Mouse (Mus musculus): ENCODE measurements around the gene Kcnn1.

Gene Kcnn1

DNA sequence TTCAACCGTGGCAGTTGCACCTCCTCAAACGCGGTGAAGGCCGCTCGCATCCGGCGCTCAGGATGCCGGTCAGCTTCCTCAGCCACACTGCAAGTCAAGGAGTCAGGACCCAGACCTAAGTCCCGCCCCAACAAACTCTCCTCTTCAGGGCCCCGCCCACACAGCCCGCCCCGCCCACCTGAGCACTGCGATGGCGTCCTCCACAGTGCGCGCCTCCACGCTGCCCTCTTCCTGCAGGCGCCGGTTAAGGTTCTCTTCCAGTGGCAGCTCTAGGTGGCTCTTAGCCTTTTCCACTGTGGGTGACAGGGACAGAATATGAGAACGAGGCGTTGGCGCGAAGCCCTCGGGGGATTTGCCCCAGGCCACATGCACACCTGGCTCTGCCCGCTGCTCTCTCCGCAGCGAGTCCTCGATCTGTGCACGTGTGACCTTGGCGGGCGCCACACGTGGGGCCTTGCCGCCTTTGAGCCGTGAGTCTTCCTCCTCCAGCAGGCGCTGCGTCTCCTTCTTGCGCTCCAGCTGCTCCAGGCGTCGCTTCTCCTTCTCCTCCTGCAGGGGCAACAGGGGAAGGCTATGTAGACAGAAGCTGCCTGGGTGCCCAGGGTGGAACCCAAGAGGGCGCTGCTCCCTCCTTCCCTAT is 5.6 kb upstream of the Kcnn1 start:
- DNase-seq (ENCODE audit: extremely low spot score, low read depth, low spot score): no peak

DNA sequence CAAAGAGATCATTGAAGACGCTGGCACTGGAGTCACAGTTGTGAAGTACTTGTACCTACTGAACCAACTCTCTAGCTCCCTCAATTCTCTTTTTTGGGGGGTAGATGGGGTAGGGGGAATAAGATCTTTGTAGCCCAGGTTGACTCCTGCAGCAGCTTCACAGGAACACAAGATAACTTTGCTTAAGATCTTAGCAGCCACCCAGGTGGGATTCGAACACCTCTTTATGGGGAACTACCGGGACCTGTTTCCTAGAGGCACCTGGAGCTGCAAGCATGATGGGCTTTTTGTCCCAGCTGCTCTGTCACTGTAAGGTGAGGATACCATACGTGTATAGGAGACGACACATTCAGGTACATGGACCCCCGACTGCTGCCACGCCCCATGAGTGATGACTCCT is 3.5 kb upstream of the Kcnn1 start:
- no peak for DNase-seq (ENCODE audit: extremely low spot score, low read depth, low spot score)

DNA sequence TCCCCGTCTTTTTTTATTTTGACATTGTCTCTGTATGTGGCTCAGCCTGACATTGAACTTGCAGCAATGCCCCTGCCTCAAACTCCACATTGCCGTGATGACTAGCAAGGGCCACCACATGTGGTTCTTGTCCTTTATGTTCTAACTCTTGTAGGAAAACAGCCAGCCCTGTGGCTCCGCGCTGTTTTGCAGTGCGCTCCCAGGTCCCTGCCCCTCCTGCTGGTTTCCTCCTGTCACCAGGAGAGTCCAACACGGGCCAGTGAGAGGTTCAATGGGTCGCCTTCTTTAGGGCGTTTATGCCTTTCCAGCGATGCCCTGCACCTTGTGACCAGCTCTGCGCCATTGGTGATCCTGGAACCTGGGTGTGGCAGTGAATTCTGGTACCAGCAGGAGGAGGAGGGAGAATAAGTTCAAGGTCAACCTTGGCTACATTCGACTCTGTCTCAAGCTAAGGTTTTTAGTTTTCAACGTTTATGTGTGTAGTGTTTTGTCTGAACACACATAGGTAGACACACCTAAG is 3.0 kb upstream of the Kcnn1 start:
- DNase-seq (ENCODE audit: extremely low spot score, low read depth, low spot score): no peak

DNA sequence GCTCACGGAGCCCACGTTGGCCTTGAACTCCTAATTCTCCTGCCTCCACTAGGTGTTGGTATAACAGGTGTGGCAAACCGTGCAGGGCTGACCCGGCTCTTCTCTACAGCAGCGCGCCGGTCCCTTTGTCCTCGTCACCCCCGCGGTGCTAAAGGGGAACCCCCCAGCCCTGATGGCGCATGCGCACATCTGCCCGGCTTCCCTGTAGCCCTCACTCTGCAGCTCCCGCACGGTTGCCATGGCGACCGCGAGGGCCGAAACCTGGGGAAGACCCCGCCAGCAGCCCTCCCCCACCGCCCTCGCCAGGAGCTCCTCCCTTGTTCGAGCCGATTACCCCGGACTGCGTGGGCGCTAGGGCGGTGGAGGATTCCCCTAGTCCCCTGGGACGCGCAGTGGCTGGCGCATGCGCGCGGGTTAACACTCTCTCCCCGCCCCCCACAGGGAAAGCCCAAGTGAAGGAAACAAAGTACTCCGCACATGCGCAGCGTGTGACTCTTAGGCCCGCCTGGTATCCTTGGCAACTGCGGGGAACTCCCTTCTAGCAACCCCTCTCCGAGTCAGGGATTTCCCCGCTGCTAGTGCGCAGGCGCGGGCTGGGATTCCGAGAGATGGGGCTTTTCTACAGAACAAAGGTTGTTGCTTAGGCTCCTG is 2.4 kb upstream of the Kcnn1 start:
- DNase-seq (ENCODE audit: extremely low spot score, low read depth, low spot score): peak; percentile 99

DNA sequence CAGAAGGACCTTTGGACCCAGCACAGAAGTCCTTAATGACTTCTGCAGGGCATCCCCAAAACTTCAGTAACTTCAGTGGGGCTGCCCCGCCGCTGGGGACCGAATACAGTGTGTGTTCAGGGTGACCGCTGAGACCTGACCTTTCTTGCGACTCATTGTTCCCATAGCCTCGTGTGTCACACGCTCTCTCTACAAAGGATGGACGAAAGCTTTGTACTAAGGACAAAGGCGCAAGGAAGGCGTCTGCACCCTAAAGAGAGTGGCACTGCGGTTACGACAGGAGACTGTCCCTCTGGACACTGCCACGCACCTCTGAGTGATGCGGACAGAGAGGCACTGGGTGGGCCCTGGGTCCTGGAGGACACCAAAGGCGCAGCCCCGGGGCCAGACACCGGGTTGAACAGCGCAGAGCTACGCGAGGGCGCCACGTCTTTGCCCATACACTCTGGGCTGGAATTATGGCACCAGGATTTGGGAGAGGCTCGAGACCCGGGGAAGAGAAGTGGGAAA is 1.7 kb upstream of the Kcnn1 start:
- DNase-seq (ENCODE audit: extremely low spot score, low read depth, low spot score): no peak

DNA sequence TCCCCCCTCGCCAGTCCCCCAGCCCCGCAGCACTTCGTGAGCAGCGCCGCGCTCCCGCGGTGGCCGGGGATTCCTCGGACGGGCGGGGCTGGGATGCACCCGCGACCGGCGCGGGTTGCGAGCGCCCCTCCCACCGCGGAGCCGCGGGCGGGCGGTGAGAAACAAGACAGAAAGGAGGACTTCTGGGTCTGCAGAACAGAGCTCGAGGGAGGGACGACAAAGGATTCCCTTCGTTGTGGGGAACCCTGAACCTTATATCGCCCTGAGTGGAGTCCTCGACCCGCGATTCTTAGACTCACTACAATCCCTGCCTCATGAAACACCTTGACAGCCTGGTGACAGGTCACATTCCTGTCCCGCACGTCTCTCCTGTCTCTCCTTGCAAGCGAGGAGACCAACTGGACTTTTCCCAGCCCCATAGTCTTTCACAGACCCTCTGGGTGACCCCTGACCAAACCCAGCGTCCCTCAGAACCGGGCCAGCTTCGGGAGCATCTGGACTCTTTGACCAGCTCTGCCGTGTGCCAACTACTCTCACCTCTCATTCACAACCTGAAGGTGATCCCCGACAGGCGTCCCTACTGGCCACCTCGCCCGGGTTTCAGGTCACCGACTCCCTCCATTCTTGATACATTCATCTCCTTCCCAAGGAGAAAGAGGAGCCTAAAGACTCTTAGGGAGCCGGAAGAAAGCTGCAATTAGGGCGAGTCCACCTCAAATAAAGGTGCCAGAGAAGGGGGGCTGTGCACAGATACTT is 1.1 kb upstream of the Kcnn1 start:
- no peak for DNase-seq (ENCODE audit: extremely low spot score, low read depth, low spot score)

DNA sequence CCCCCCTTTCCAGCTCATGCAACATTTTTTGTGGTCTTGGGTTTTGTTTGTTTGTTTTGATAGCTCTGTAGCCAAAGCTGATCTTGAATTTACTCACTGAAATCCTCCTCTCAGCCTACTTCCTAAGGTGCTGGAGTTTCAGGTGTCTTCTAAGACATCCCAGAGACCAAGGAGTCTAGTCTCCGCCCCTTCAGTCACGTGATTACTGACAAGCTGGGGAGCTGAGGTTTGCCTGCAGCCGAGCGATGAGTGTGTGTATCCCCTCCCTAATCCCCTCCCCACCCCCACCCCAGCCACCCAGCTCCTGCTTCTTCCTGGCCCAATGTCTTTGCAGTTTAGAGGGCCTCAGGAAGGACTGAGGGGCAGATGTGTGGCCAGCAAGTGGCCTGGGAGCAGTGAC is 5.5 kb downstream of the Kcnn1 start:
- DNase-seq (ENCODE audit: extremely low spot score, low read depth, low spot score): no peak

DNA sequence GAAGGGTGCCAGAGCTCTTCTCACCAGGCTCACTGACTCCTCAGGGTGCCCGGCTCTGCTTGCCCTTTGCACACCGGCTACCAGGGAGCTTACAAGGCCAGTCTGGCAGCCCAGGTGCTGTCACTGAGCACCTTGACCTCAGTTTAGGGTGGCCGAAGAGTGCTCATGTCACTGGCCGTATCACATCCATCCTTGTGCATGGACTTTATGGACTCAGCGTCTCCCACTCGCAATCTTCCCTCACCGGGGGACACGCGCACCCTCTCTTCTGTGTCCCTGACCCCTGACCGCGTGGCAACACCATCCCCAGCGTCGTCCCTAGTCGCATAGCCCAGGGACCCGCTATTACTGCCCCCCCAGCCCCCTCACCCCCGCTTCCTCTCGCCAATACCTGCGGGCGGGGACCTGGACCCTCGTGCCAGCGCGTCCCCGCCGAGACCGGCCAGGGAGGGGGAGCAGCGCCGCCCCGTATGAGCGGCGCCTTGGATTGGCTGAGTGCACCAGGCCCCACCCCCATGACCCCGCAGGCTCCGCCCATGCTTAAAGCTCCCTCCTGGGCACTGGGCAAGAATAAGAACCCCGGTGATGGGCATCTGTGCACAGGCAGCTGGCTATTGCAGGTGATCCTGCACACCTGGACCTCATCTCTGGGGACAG is 6.4 kb downstream of the Kcnn1 start:
- DNase-seq (ENCODE audit: extremely low spot score, low read depth, low spot score): no peak

DNA sequence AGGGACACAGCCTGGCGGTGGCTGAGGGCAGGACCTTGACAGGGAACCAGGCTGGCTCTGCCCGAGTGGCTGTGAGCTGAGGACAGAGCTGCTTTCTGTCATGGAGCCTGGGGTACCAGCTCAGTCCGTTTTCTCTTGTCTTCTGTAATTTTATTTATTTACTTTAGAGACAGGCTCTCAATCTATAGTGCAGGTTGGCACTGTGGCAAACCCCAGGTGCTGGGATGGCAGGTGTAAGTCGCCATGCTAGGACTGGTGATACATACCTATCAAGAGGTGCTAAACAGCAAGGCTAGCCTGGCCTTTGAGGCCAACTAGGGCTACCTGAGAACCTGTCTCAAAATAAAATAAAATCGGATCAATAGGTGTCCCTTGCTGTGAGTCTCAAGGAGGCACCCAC is 7.0 kb downstream of the Kcnn1 start:
- DNase-seq (ENCODE audit: extremely low spot score, low read depth, low spot score): no peak

DNA sequence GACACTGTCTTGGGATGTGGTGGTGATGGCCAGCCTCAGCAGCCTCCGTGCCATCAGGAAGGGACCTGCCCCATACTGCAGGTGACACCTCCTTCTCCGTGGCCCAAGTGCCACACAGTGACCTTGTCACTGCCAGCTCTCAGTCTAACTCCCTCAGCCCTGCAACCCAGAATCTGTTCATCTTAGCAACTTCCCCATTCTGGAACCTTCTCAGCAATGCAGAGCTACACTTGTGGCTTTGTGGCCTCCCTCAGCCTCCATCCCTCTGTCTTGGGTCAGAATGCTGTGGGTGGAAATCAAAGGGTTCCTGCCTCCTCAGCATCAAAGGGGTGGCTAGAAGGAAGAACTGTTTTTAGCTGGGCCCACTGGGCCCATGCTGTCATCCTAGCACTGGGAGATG is 9.2 kb downstream of the Kcnn1 start:
- DNase-seq (ENCODE audit: extremely low spot score, low read depth, low spot score): no peak

DNA sequence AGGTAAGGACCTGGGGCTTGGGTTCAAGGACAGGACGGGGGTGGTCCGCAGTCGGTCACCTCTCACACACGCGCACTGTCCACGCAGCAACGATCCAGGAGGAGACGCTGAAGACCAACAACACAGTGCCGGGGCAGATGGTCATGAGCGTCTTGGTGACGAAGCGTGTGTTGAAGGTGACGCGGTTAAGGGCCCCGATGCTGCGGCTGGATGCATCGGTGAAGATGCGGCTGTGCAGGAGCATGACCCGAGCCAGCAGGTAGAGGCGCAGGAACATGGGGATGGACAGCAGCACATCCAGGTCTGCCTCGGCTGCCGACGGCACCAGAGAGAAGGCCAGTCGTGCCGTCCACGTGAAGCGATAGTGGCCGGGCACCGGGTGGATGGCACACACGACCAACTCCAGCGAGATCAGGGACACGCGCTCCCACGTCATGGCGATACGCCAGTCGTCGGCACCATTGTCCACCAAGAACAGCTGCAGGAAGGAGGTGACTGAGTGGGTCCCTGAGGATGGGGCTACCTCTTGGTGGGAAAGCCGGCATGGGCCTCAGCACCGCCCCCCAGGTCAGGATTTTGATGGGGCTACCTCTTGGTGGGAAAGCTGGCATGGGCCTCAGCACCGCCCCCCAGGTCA is 10.3 kb downstream of the Kcnn1 start:
- no peak for DNase-seq (ENCODE audit: extremely low spot score, low read depth, low spot score)

DNA sequence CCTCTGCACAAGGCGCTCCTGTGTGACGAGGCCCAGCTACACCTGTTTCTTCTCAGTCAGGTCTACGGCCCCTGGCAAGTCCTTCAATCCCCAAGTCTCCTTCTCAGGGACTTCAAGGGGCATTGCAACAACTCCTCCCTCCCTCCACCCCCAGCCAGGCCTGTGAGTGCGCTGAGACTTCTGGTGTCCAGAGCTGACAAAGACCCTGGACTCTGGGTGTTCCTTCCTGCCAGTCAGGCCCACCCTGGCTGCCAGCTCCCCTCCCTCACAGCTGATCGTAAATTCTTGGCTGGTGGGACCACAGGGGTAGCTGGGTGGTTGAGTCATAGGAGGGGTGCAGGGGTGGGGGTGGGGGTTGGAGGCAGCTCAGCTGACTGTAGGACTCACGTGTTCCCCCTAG is 11.2 kb downstream of the Kcnn1 start:
- no peak for DNase-seq (ENCODE audit: extremely low spot score, low read depth, low spot score)

DNA sequence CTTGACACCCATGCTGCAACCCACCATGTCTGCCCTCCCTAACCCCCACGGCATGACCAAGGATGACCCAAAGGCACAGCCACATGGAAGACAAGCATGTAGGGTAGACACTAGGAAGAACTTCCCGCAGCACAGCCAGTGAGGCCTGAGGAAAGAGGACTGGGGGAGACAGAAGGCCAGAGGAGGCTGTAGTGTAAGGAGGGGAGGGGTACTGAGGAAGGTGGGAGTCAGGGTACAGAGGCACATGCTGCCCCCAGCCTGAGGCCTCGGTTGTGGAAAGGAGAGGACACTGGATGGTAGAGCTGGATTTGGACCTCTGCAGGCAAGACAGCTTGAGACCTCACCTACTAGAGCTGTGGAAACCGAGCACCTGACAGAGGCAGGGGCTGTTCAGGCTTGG is 12.1 kb downstream of the Kcnn1 start:
- DNase-seq (ENCODE audit: extremely low spot score, low read depth, low spot score): no peak

DNA sequence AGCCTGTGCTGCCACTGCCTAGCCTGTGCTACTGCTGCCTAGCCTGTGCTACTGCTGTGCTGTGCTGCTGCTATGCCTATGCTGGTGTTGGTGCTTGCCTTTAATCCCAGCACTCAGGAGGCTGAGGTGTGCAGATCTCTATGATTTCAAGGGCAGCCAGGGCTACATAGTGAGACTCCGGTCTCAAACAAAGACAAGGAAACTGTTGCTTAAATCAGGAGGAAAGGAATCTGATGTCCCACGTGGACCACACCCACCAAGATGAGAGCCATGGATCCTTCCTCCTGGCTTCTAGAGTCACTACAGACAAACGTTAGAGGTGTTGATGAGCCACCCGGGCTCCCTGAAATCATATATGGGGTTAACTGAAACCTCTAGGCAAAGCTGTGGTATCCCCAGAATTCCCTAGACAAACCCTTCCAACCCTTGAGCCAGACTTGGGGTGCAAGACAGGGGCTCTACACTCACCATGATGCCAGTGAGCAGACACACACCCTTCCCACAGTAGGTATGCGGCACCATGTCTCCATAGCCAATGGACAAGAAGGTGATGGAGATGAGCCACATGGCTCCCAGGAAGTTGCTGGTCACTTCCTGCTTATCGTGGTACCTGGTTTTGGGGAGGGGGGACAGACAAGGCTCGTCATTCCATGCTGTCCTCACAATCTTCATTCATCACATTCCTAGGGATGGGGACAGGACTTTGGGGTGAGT is 12.8 kb downstream of the Kcnn1 start:
- DNase-seq (ENCODE audit: extremely low spot score, low read depth, low spot score): no peak

DNA sequence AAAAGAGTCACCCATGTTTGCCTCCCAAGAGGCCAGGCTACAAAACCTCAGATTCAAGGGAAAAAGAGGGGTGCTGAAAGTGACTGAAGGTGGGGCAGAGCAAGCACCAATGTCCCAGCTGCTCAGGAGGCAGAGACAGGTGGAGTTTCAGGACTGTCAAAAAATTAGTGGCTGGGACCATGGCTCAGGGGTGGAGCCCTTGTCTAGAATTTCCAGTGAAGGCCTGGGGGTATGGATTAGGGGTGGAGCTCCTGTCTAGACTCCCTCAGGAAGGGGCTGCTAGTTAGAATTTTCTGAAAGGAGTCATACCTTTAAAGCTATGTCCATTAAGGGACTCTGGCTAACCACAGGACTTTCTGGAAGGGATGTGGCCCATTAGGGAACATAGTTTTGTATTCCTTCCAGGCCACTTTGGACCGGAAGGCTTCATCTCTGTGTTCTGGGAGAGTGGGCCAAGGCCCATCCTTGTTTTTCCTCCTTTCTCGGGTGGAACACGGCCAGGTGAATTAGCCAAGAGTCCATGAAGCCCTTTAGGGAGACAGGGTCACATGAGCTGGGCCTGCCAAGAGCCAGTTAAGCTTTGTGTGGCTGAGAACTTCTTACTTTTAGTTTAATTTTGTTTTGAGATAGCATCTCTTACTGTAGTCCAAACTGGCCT is 13.6 kb downstream of the Kcnn1 start:
- no peak for DNase-seq (ENCODE audit: extremely low spot score, low read depth, low spot score)

DNA sequence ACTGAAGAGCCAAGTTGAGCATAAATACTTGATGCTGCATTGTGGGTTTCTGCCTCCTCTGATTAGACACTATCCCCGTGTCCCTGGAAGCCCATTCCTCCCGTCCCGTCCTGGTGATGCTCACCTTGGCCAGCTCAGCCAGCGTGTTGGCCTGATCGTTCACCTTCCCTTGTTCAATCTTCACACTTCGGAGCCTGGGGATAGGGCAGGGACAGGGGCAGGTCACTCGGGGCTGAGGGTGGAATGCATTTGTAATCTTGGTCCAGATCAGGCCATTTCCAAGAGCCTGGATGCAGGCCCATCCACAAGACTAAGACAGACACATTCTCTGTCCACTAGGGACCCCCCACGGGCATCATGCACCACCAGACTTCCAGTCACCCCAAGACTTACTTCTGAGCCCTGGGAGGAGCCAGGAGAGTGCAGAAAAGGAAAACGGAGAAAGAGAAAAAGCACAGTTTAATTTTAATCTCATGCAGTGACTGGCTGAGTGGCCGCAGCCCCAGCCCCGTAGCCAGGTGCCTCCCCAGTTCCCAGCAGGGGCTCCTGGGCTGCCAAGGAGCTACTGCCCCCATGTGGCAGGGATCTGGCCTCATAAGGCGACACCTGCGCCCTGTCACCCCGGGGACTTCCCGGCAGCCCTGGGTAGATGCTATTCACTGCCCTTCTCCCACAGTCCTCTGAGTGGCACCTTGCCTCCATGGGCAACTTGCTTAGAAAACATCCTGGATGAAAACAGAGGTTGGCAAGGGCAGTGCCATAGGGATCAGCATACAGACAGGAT is 16.5 kb downstream of the Kcnn1 start:
- no peak for DNase-seq (ENCODE audit: extremely low spot score, low read depth, low spot score)

DNA sequence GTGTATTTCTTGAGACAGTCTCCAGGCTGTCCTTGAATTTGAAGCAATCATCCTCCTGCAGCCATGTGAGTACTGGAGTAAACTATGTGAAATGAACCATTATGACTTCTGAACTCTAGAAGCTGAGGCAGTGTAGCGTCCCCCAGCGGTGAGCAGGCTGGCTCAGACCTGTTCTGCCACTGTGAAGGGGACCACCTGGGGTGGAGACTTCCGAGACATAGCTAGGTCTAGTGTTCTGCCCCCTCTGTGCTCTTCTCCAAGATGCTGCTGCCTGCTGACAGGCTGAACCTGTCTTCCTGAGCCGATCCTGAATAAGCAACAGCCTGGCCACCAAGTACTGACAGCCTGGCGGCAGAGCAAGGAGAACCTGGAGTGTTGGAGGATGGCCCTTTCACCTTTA is 17.9 kb downstream of the Kcnn1 start:
- DNase-seq (ENCODE audit: extremely low spot score, low read depth, low spot score): no peak

DNA sequence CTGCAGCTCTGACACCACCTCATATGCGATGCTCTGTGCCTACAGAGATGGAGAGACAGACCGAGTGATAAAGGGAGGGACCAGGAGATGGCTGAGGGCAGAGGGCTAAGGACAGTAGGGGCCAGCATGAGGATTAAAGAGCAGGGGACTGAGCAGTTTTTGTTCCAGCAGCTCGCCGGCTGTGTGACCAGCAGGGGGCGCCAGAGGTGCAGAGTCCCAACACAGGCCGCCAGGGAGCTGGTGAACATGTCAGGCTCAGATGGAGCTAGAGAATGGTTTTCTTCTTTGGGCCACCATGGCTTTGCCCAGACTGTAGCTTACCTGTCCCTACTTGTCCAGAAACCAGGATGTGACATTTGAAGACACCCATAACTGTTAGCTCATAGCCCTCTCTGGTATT is 18.5 kb downstream of the Kcnn1 start:
- DNase-seq (ENCODE audit: extremely low spot score, low read depth, low spot score): no peak

DNA sequence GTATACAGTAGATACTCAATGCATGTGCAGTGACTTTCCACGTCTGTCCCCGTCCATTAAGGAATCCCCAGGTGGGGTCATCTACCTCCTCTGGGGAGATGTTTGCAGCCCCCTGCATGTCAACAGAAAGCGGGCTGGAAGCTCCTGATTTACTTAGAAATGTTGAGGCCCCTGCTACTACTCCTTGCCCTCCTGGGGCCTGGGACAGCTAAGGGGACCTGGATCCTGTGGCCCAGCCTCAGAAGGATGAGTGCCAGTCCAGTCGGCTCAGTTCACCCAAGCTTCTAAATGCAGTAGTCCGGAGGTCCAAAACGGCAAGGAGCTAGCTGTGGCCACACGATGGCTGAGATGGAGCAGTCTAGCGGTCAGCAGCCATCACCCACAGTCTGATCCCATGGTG is 19.1 kb downstream of the Kcnn1 start:
- no peak for DNase-seq (ENCODE audit: extremely low spot score, low read depth, low spot score)
